Mouse (Mus musculus) hindbrain, postnatal 0 days (tissue): Measurements from ENCODE around the gene Mbd6. TPM values are rescaled to one million over a fixed set of nuclear protein-coding genes. Genes with fewer than 3 reads are reported as not detected.

ENCODE experiments used
- ATAC-seq: fragments of 200-750 bp; cut with Nextera tagmentation; 2 replicates; pipeline ENCODE4 v1.8.0; 2017; ENCODE audit warnings: mild to moderate bottlenecking, moderate TSS enrichment, moderate library complexity
- DNase-seq: peaks from one replicate; pipeline ENCODE4 v3.0.0-alpha.2; 2015; ENCODE audit warnings: low spot score
- H3K27ac ChIP-seq: fragments of 300-500 bp; sonication (generic); 2 replicates; pipeline ENCODE4 v1.5.1; 2014; ENCODE audit warnings: mild to moderate bottlenecking
- H3K27me3 ChIP-seq: fragments of 300-500 bp; sonication (generic); 2 replicates; pipeline ENCODE4 v1.6.1; 2014; ENCODE audit warnings: low read length, mixed read lengths; ENCODE audit not compliant: insufficient read depth
- H3K36me3 ChIP-seq: fragments of 300-500 bp; sonication (generic); 2 replicates; pipeline ENCODE4 v1.6.1; 2014; ENCODE audit warnings: low read length, mixed read lengths; ENCODE audit not compliant: insufficient read depth
- H3K4me1 ChIP-seq: fragments of 300-500 bp; sonication (generic); 2 replicates; pipeline ENCODE4 v1.6.1; 2014; ENCODE audit warnings: antibody characterized with exemption, low read length, mixed read lengths; ENCODE audit not compliant: insufficient read depth
- H3K4me2 ChIP-seq: fragments of 300-500 bp; sonication (generic); 2 replicates; pipeline ENCODE4 v1.6.1; 2014; ENCODE audit warnings: low read depth, mild to moderate bottlenecking, low read length, moderate library complexity, mixed read lengths
- H3K4me3 ChIP-seq: fragments of 300-500 bp; sonication (generic); 2 replicates; pipeline ENCODE4 v1.5.1; 2014; ENCODE audit warnings: low read length
- H3K9ac ChIP-seq: fragments of 300-500 bp; sonication (generic); replicated peaks from 2 replicates; pipeline ENCODE4 v1.6.1; 2014; ENCODE audit warnings: mild to moderate bottlenecking, low read length, moderate library complexity, mixed read lengths
- H3K9me3 ChIP-seq: fragments of 300-500 bp; sonication (generic); 2 replicates; pipeline ENCODE4 v1.6.1; 2016; ENCODE audit warnings: low read length, mixed read lengths
- CTCF ChIP-seq: IDR thresholded peaks from 2 replicates; pipeline ENCODE4 v1.5.1; 2016; ENCODE audit warnings: antibody characterized with exemption, control low read depth, low read depth
- WGBS: fragments of 180-500 bp; shearing (Covaris S2); extraction: QIAGEN DNeasy Blood & Tissue Kit; methylation state at CpG from one replicate; pipeline ENCODE4 v1.1.7; 2014; 5-methylcytosine and 5-hydroxymethylcytosine counted together
- polyA plus RNA-seq: library from polyadenylated mRNA; unstranded; fragments of >200 nt; fragmentation: Nextera tagmentation; extraction: Ambion mirVana; gene quantifications from 2 replicates; pipeline ENCODE4 v1.2.1, GENCODE M21; 2015
- total RNA-seq: library from RNA; depleted of rRNA; stranded (reverse); fragments of >200 nt; gene quantifications from 2 replicates; pipeline ENCODE4 v1.2.3, GENCODE M21; 2014

Mbd6 gene
- total and polyA plus RNA-seq, 2 experiments from 2014 or later: 8.1 to 11.5 TPM

- no peak for TF ChIP-seq CTCF
- DNase-seq: no peak
- Histone ChIP-seq H3K4me1 (no peaks in the 10 kb centered on the region), H3K9ac (no peak overlapping the region), H3K27ac (no peak overlapping the region), H3K9me3 (no peaks in the 10 kb centered on the region), H3K4me3 (no peak overlapping the region), H3K27me3 (no peaks in the 10 kb centered on the region), H3K4me2 (no peak overlapping the region), H3K36me3 (peaks cover 90% of the 10 kb centered on the region)
- WGBS: 93% methylated on average over 6 of the region's 6 CpGs
- ATAC-seq: no peak
Measured at GRCm38 (mm10) chr10:127300361-127300760, 11.5 kb upstream of the Mbd6 start.

- WGBS: 89% methylated on average over 16 of the region's 16 CpGs
- no peak overlapping the region for H3K27ac ChIP-seq
- DNase-seq: no peak
- H3K9me3 ChIP-seq: no peaks in the 10 kb centered on the region
- H3K4me3 ChIP-seq: no peak overlapping the region
- no peak for TF ChIP-seq CTCF
- no peak overlapping the region for H3K4me2 ChIP-seq
- H3K9ac ChIP-seq: no peak overlapping the region
- peaks cover 70% of the 10 kb centered on the region for H3K36me3 ChIP-seq
- H3K27me3 ChIP-seq: no peaks in the 10 kb centered on the region
- H3K4me1 ChIP-seq: peaks cover under 1% of the 10 kb centered on the region; the same call in 1 of the 2 replicates
- no peak; the same call in 1 of the 2 replicates for ATAC-seq
Measured at GRCm38 (mm10) chr10:127297015-127297871, 8.4 kb upstream of the Mbd6 start.

DNA sequence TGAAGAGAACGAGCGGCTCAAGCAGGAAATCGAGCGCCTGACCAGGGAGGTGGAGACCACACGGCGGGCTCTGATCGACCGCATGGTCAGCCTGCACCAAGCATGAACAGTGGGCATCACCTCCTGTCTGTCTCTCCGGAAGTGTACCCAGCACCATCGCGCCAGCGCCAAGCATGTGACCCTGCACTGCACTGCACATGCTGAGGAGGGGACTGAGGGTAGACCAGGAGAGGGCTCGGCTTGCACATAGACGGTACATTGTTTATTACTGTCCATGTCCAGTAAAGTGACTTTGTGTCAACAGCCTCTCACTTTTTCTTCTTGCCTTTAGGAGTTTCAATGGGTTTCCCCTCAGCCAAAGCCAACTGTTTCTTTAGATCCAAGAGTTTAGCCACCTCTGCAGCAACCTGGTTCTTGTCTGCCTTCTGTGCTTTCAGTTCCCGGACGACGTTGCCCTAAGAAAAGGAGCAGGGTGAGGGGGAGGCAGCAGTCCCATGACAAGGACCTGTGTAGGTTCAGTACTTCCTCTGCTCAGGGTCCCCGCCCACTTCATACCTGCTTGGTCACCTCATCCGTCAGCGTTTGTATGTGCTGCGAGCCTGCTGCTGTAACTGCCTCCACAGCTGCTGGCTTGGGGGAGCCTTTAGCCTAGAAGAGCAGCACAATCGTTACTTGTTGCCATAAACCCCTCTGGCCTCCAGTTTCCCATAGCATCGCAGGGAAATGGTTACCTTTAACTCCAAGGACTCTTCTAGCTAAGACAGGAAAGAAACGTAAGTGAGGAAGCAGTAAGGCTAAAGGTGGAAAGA is 7.4 kb upstream of the Mbd6 start:
- 92% methylated on average over 24 of the region's 24 CpGs for WGBS
- no peaks in the 10 kb centered on the region for H3K27me3 ChIP-seq
- no peak for TF ChIP-seq CTCF
- no peaks in the 10 kb centered on the region for H3K9me3 ChIP-seq
- H3K4me1 ChIP-seq: peaks cover 10% of the 10 kb centered on the region
- no peak overlapping the region for H3K4me2 ChIP-seq
- ATAC-seq (no peak), DNase-seq (no peak)
- no peak overlapping the region for H3K27ac ChIP-seq
- peaks cover 62% of the 10 kb centered on the region for H3K36me3 ChIP-seq
- no peak overlapping the region for H3K9ac ChIP-seq
- no peak overlapping the region for H3K4me3 ChIP-seq

- no peak for TF ChIP-seq CTCF
- Histone ChIP-seq H3K9me3 (no peaks in the 10 kb centered on the region), H3K27me3 (no peaks in the 10 kb centered on the region), H3K9ac (no peak overlapping the region), H3K27ac (no peak overlapping the region), H3K36me3 (peaks cover 51% of the 10 kb centered on the region), H3K4me3 (no peak overlapping the region), H3K4me2 (no peak overlapping the region), H3K4me1 (peaks cover 11% of the 10 kb centered on the region)
- 92% methylated on average over 10 of the region's 10 CpGs for WGBS
- no peak for ATAC-seq
- no peak for DNase-seq
Measured at GRCm38 (mm10) chr10:127294895-127295510, 6.2 kb upstream of the Mbd6 start.

- H3K9ac ChIP-seq: no peak overlapping the region
- H3K27ac ChIP-seq: no peak overlapping the region
- DNase-seq (no peak), ATAC-seq (no peak)
- 84% methylated on average over 3 of the region's 3 CpGs for WGBS
- no peak overlapping the region for H3K4me3 ChIP-seq
- no peak for TF ChIP-seq CTCF
- H3K27me3 ChIP-seq: no peaks in the 10 kb centered on the region
- H3K4me2 ChIP-seq: no peak overlapping the region
- peaks cover 38% of the 10 kb centered on the region for H3K36me3 ChIP-seq
- H3K9me3 ChIP-seq: no peaks in the 10 kb centered on the region
- H3K4me1 ChIP-seq: peaks cover 15% of the 10 kb centered on the region
Measured at GRCm38 (mm10) chr10:127293590-127294113, 4.8 kb upstream of the Mbd6 start.

DNA sequence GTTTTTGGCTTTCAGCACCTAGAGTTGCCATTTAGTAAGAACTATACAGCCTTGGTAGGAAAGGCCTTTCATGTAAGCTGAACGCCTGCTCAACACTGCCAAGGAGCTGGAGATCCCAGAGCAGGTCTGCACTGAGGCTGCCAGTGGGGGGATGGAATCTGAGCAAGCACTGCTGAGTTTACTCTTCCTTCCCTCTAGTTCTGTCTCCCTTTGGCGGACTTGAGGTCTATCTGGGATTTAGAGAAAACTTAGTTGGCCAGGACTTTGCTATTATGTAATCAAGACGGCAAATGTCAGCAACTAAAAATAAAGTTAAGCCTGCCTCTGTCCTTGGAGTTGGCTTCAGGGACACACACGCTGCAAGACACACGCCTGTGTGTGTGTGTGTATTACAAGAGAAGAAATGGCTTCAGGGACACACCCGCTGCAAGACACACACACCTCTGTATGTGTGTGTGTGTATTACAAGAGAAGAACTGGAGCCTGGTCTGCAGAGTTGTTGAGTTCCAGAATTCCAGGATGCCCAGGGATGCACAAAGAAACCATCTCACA is 4.2 kb upstream of the Mbd6 start:
- H3K4me1 ChIP-seq: peaks cover 15% of the 10 kb centered on the region
- no peak overlapping the region for H3K9ac ChIP-seq
- 82% methylated on average over 6 of the region's 6 CpGs for WGBS
- ATAC-seq: no peak
- H3K9me3 ChIP-seq: no peaks in the 10 kb centered on the region
- no peak for DNase-seq
- no peak overlapping the region for H3K27ac ChIP-seq
- no peak for TF ChIP-seq CTCF
- no peak overlapping the region for H3K4me3 ChIP-seq
- H3K4me2 ChIP-seq: no peak overlapping the region
- H3K36me3 ChIP-seq: peaks cover 34% of the 10 kb centered on the region
- H3K27me3 ChIP-seq: no peaks in the 10 kb centered on the region
